Mouse (Mus musculus) gastrocnemius, adult 2 months (tissue): ENCODE measurements at regions not wholly inside any gene's neighbourhood (a gene's known extent, or its start where the extent isn't known, plus 50 kb on each side); places are given as distances from the start of the nearest gene placed in this dataset.
"Not testable (repeated sequence)": the region's sequence is repeated elsewhere in the genome, so short reads cannot be mapped to it uniquely, and the experiment has no call there.

Experiments used
- DNase-seq: peaks from one replicate; pipeline ENCODE4 v3.0.0; 2022
- H3K27ac ChIP-seq: fragments of 200-600 bp; 2 replicates; pipeline ENCODE4 v1.8.1; 2022; ENCODE audit warnings: mild to moderate bottlenecking
- H3K4me3 ChIP-seq: fragments of 200-600 bp; 2 replicates; pipeline ENCODE4 v1.8.1; 2022; ENCODE audit warnings: mild to moderate bottlenecking, moderate library complexity
- CTCF ChIP-seq: fragments of 200-600 bp; IDR thresholded peaks from 2 replicates; pipeline ENCODE4 v1.8.1; 2022; ENCODE audit warnings: antibody characterized with exemption, mild to moderate bottlenecking, moderate library complexity
- intact Hi-C: fragments of 180-260 bp; cut with DNase I; formaldehyde crosslinking; loops from one replicate; pipeline ENCODE4 v1.15.1; 2025

GRCm38 (mm10) chr14:37571971-37572370 is 436.9 kb upstream of the Ghitm start:
- TF ChIP-seq CTCF: no peak
- Histone ChIP-seq H3K27ac (no peak overlapping the region), H3K4me3 (no peak overlapping the region)
- DNase-seq: no peak
- intact Hi-C loops: no loop called here

GRCm38 (mm10) chr14:37558258-37558657 is 423.2 kb upstream of the Ghitm start:
- Histone ChIP-seq H3K27ac (no peak overlapping the region), H3K4me3 (no peak overlapping the region)
- TF ChIP-seq CTCF: no peak
- no peak for DNase-seq
- intact Hi-C loops: no loop called here

GRCm38 (mm10) chr14:37523616-37524015 is 388.5 kb upstream of the Ghitm start:
- intact Hi-C loops: no loop called here
- no peak for DNase-seq
- Histone ChIP-seq H3K27ac (no peak overlapping the region), H3K4me3 (no peak overlapping the region)
- TF ChIP-seq CTCF: no peak

DNA sequence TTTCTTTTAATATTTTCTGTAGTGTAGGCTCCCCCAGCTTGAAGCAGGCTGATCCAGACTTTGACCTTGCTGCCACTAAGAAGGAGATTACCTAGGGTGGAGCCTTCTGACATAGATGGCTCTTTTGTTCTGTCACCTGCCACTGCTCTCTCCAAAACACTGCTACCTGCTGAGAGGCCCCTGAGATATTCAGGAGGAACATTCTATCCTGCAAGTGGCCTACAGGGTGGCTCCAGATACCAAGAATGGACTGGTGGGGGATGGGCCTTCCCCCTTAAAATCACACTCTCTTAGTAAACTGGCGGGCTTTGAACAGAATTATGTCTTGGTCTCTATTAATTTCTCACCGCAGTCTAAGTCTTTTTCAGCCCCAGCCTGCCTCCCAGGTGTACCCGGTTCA is 385.6 kb upstream of the Ghitm start:
- intact Hi-C loops, H3K27ac ChIP-seq, H3K4me3 ChIP-seq, DNase-seq: not testable (repeated sequence)

- no peak overlapping the region for H3K27ac ChIP-seq
- intact Hi-C loops: no loop called here
- no peak overlapping the region for H3K4me3 ChIP-seq
- no peak for DNase-seq
- TF ChIP-seq CTCF: no peak
These were observed 370.2 kb upstream of the Ghitm start for GRCm38 (mm10) chr14:37505314-37505713.

GRCm38 (mm10) chr14:37490711-37491110 is 355.6 kb upstream of the Ghitm start:
- no peak overlapping the region for H3K27ac ChIP-seq
- intact Hi-C loops: no loop called here
- DNase-seq: no peak
- no peak overlapping the region for H3K4me3 ChIP-seq
- TF ChIP-seq CTCF: no peak

DNA sequence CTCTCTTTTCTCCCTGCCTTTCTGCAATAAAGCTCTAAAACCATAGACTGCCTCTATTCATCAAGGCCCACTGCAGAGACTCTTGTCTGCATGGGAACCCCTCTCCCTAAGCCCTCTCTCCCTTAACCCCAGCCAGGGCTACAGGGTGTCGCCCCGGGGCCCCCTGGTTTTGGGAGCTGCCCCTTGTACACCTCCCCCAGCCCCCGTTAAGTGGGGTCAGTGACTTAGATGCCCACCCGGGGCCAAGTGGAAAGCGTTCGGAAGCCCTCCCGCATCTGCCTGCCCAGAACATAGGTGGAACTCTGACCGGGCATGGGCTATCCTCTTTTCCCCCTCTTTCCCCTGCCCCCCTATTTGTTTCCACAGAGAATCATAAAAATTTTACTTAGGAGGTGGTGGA is 350.2 kb upstream of the Ghitm start:
- no peak for DNase-seq
- TF ChIP-seq CTCF: no peak
- Histone ChIP-seq H3K27ac (no peak overlapping the region), H3K4me3 (no peak overlapping the region)
- intact Hi-C loops: no loop called here

GRCm38 (mm10) chr14:37477599-37477998 is 342.5 kb upstream of the Ghitm start:
- intact Hi-C loops: no loop called here
- no peak for TF ChIP-seq CTCF
- Histone ChIP-seq H3K27ac (no peak overlapping the region), H3K4me3 (no peak overlapping the region)
- DNase-seq: no peak

- Histone ChIP-seq H3K4me3 (no peak overlapping the region), H3K27ac (no peak overlapping the region)
- intact Hi-C loops: no loop called here
- no peak for TF ChIP-seq CTCF
- no peak for DNase-seq
These were observed 333.6 kb upstream of the Ghitm start for GRCm38 (mm10) chr14:37468711-37469110.

DNA sequence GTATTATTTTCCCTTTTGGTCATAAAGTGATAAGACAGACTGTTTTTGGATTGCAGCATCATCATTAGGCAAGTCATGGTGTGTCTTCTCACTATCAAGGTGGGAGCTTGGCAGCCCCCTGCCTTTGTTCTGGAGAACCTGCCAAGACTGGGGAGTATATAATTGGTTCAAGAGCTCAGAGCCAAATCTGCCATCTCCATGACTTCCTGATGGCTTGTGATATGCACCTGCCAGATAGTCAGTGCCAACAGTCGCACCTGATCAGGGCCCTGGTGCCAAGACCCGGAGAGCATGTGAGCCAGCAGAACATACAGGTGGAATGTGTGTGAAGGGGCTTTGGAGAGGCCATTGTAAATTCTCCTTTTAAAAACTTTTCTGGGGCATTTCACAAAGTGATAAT is 305.8 kb upstream of the Ghitm start:
- DNase-seq: no peak
- no peak overlapping the region for H3K4me3 ChIP-seq
- H3K27ac ChIP-seq: no peak overlapping the region
- no peak for TF ChIP-seq CTCF
- intact Hi-C loops: no loop called here

DNA sequence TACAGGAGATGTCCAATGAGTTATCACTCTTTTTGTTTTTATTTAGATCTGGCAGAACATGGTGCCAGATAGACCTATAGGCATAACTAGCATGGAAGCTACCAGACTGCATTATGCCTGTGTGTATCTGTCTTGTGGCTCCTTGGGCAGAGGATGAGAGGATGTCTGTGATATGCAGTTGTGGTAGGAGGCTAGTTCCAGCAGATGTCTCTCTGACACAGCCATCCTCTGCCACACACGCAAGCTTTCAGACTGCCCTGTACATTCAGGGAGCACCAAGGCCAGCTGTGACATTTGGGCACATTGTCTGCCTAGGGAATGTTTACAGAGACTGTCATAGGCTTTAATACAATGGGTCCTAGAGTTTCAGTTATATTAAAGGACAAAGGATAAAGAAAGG is 295.6 kb upstream of the Ghitm start:
- TF ChIP-seq CTCF: no peak
- no peak for DNase-seq
- intact Hi-C loops: no loop called here
- Histone ChIP-seq H3K4me3 (no peak overlapping the region), H3K27ac (no peak overlapping the region)

DNA sequence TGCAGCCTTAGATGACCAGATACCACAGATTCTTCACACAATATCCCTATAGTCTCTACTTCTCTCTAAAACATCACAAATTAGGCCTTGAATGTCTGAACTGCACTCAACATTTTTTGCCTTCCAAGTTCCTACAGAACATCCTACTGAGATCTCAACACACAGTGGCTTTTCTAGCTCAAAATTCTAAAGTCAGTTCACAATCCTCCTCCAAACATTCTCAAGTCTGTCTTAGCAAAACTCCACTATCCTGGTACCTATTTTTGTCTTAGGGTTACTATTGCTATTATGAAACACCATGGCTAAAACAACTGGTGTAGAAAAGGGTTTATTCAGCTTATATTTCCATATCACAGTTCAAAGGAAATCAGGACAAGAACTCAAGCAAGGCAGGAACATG is 290.4 kb upstream of the Ghitm start:
- Histone ChIP-seq H3K27ac (no peak overlapping the region), H3K4me3 (no peak overlapping the region)
- TF ChIP-seq CTCF: no peak
- DNase-seq: no peak
- intact Hi-C loops: no loop called here

DNA sequence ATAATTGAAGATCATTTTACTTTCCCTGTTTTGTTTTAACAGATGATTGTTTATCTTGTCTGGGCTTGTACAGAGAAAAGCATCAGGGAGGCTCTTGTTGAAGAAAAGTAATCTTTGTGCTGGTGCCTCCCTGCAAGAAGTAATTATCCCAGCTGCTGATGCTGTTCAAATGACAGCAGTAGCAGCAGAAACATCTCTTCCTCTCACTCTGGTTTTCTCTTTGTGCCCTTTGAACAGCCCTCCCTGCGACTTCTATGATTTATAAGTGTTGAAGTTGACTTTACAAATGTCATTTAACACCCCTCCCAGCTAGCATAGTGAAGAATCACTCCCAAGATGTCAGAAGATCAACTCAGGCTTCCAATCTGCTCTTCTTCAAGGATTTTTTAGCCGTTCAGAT is 286.5 kb upstream of the Ghitm start:
- intact Hi-C loops: no loop called here
- no peak for TF ChIP-seq CTCF
- no peak overlapping the region for H3K27ac ChIP-seq
- no peak overlapping the region for H3K4me3 ChIP-seq
- no peak for DNase-seq

DNA sequence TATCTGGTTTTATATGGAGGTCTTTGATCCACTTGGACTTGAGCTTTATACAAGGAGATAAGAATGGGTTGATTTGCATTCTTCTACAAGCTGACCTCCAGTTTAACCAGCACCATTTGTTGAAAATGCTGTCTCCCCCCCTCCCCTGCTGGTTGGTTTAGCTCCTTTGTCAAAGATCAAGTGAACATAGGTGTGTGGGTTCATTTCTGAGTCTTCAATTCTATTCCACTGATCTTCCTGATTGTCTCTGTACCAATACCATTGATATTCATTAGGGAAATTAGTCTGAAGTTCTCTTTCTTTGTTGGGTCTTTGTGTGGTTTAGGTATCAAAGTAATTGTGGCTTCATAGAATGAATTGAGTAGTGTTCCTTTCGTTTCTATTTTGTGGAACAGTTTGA is 277.5 kb upstream of the Ghitm start:
- intact Hi-C loops, H3K27ac ChIP-seq, H3K4me3 ChIP-seq, DNase-seq: not testable (repeated sequence)

DNA sequence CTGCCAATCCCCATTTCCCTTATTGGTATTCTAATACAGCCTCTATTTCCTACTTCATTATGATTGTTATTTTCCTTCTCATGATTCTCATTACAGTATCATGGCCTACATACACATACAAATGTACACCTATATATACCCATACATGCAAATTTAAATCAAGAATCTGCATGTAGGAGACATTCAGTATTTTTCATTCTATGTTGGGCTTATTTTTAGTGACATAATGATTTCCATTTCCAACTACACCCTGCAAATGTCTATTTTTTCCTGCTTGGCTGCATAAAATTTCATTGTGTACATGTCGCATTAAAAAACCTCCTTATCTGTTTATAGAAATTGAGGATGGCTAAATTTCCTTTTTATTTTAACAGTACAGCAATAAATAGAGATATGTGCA is 236.9 kb upstream of the Ghitm start:
- no peak overlapping the region for H3K4me3 ChIP-seq
- intact Hi-C loops: no loop called here
- DNase-seq: no peak
- no peak for TF ChIP-seq CTCF
- H3K27ac ChIP-seq: no peak overlapping the region
